Mouse (Mus musculus) T-cell, adult 66 days (primary cell): ENCODE results near the gene Ptpn14. TPM values are rescaled to one million over a fixed set of nuclear protein-coding genes. Genes with fewer than 3 reads are reported as not detected.

Experiments
- total RNA-seq, 2 experiments: library from RNA; stranded (reverse); gene quantifications; 3 replicates in 1 of 2; 4 replicates in 1 of 2; pipeline ENCODE4 v1.2.4; 2023

Ptpn14 gene
- total RNA-seq = under 1 TPM; 0.41 to 0.99 TPM

GRCm38 (mm10) chr1:189727884-189728783 is at the start of gene Ptpn14:
TSS of gene Ptpn14 (plus strand) at chr1:189728268.

GRCm38 (mm10) chr1:189687654-189688387 is 40.2 kb upstream of the Ptpn14 start, which contains the start of gene Cenpf:
TSS of gene Cenpf (minus strand) at chr1:189688086.

GRCm38 (mm10) chr1:189921818-189922592 is 193.9 kb downstream of the Ptpn14 start, which contains the start of gene Smyd2:
TSS of gene Smyd2 (minus strand) at chr1:189922363.

Other genes starting within 250 kb of the Ptpn14 start
- gene Cenpf, start 40.2 kb upstream of the Ptpn14 start, total RNA-seq = 1 to 10 TPM in 1 of 2 experiments, under 1 TPM in 1; 0.89 to 1.9 TPM
- 10 to 100 TPM; 10.2 to 12.7 TPM for gene Smyd2, start 194.1 kb downstream of the Ptpn14 start, total RNA-seq